Mouse (Mus musculus): ENCODE measurements at regions not wholly inside any gene's neighbourhood (a gene's known extent, or its start where the extent isn't known, plus 50 kb on each side); places are given as distances from the start of the nearest gene placed in this dataset.

GRCm38 (mm10) chr9:52591188-52591587 lies 88.4 kb downstream of the AI593442 start:
- no peak for DNase-seq (ENCODE audit: low read depth in 1 of 2, low spot score in 2 of 2)

- DNase-seq (ENCODE audit: low read depth in 1 of 2, low spot score in 2 of 2), result no peak
Observed at GRCm38 (mm10) chr9:52574066-52574465, 105.5 kb downstream of the AI593442 start.

GRCm38 (mm10) chr9:52551577-52552281 lies 127.9 kb downstream of the AI593442 start:
- DNase-seq (ENCODE audit: low read depth in 1 of 2, low spot score in 2 of 2), result no peak

- DNase-seq (ENCODE audit: low read depth in 1 of 2, low spot score in 2 of 2), result no peak
Observed at GRCm38 (mm10) chr9:52546071-52546470, 133.5 kb downstream of the AI593442 start.

- DNase-seq (ENCODE audit: low read depth in 1 of 2, low spot score in 2 of 2), result no peak
Observed at GRCm38 (mm10) chr9:52539086-52539485, 140.5 kb downstream of the AI593442 start.

- no peak for DNase-seq (ENCODE audit: low read depth in 1 of 2, low spot score in 2 of 2)
Observed at GRCm38 (mm10) chr9:52529444-52529915, 150.1 kb downstream of the AI593442 start.

- no peak for DNase-seq (ENCODE audit: low read depth in 1 of 2, low spot score in 2 of 2)
Observed at GRCm38 (mm10) chr9:52500487-52500886, 179.1 kb downstream of the AI593442 start.

GRCm38 (mm10) chr9:52495483-52496270 lies 183.9 kb downstream of the AI593442 start:
- DNase-seq (ENCODE audit: low read depth in 1 of 2, low spot score in 2 of 2), result no peak

- DNase-seq (ENCODE audit: low read depth in 1 of 2, low spot score in 2 of 2), result no peak
Observed at GRCm38 (mm10) chr9:52492947-52493505, 186.6 kb downstream of the AI593442 start.

- no peak for DNase-seq (ENCODE audit: low read depth in 1 of 2, low spot score in 2 of 2)
Observed at GRCm38 (mm10) chr9:52473555-52474196, 205.9 kb downstream of the AI593442 start.

- DNase-seq (ENCODE audit: low read depth in 1 of 2, low spot score in 2 of 2), result no peak
Observed at GRCm38 (mm10) chr9:52472859-52473258, 206.7 kb downstream of the AI593442 start.

GRCm38 (mm10) chr9:52458518-52458917 lies 221.1 kb downstream of the AI593442 start:
- no peak for DNase-seq (ENCODE audit: low read depth in 1 of 2, low spot score in 2 of 2)

GRCm38 (mm10) chr9:52454445-52454844 lies 225.1 kb downstream of the AI593442 start:
- DNase-seq (ENCODE audit: low read depth in 1 of 2, low spot score in 2 of 2), result no peak

- DNase-seq (ENCODE audit: low read depth in 1 of 2, low spot score in 2 of 2), result no peak
Observed at GRCm38 (mm10) chr9:52451792-52452191, 227.8 kb downstream of the AI593442 start.

- DNase-seq (ENCODE audit: low read depth in 1 of 2, low spot score in 2 of 2), result no peak
Observed at GRCm38 (mm10) chr9:52448245-52448644, 231.3 kb downstream of the AI593442 start.

- DNase-seq (ENCODE audit: low read depth in 1 of 2, low spot score in 2 of 2), result no peak
Observed at GRCm38 (mm10) chr9:52443228-52443627, 236.4 kb downstream of the AI593442 start.

- no peak for DNase-seq (ENCODE audit: low read depth in 1 of 2, low spot score in 2 of 2)
Observed at GRCm38 (mm10) chr9:52434215-52434614, 245.4 kb downstream of the AI593442 start.

GRCm38 (mm10) chr9:52425413-52425812 lies 254.2 kb downstream of the AI593442 start:
- DNase-seq (ENCODE audit: low read depth in 1 of 2, low spot score in 2 of 2), result no peak

GRCm38 (mm10) chr9:52422622-52423021 lies 254.2 kb upstream of the Zc3h12c start:
- DNase-seq (ENCODE audit: low read depth in 1 of 2, low spot score in 2 of 2), result no peak

- no peak for DNase-seq (ENCODE audit: low read depth in 1 of 2, low spot score in 2 of 2)
Observed at GRCm38 (mm10) chr9:52415706-52416105, 247.3 kb upstream of the Zc3h12c start.

- DNase-seq (ENCODE audit: low read depth in 1 of 2, low spot score in 2 of 2), result no peak
Observed at GRCm38 (mm10) chr9:52407841-52408240, 239.5 kb upstream of the Zc3h12c start.

Measured in monocyte, adult 2 months (primary cell).